In the genomic region with DNA sequence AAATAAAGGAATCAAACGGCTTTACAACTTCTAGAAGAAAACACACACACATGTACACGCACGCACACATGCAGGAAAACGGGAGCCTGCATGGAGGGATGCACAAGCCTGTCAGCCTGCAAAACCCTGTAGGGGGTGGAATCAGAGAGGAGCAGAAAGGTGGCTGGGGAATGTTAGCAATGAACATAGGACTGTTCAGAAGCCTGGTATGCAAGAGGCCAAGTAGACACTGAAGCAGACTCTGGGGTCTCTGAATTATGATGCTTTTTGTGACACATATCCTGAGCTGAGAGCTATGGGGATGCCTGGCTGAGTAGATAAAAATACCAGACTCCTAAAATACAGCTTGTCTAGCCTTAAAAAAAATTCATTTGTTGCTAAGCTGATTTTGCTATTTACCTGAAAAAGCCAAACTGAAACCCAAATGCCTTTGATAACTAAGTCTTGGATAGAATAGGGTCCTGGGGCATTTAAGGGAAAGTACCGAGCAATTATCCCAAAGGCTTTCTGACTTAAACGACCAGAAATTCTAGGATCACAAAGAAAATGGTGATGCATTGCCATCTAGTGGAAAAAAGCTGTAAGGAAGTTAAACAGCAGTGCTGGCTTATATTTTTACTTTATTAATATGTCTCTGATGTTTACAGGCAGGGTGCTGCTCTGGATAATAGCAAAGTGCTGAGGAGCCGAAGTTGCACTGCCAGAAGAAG, we compare ENCODE assay signal across 9 mouse cellular contexts. TPM values are rescaled to one million over a fixed set of nuclear protein-coding genes. Genes with fewer than 3 reads are reported as not detected.
A peak's percentile ranks its signal among the peaks of the same experiment; 100 is the strongest.
DNase-seq lines count a peak whose midpoint lies in the region; ATAC-seq and TF ChIP-seq lines count a peak whose summit lies in the region.
"Had no signal": no experiment of that assay in that cellular context is flagged by ENCODE, and none has a peak within 500 bp of the region (broad histone marks: within the 10 kb centered on the region; RNA-seq: fewer than 3 reads in every experiment).

No protein-coding gene starts in this region.

- no peaks in the 10 kb centered on the region for H3K36me3 ChIP-seq in intestine, postnatal 0 days (ENCODE audit: control insufficient read depth, insufficient read depth)
- no peaks in the 10 kb centered on the region for H3K36me3 ChIP-seq in intestine, embryonic 16.5 days (ENCODE audit: control insufficient read depth, insufficient read depth, low read length)
- H3K36me3 ChIP-seq in CH12.LX (replicated peaks in 1 of 2; ENCODE audit: control insufficient read depth in 1 of 2, insufficient read depth in 1 of 2, low read length in 1 of 2) = no peaks in the 10 kb centered on the region
- no peaks in the 10 kb centered on the region for H3K36me3 ChIP-seq in hindbrain, embryonic 14.5 days (replicated peaks; ENCODE audit: control insufficient read depth, insufficient read depth)

- no peak for TF ChIP-seq EP300 in CH12.LX (IDR thresholded peaks at IDR 0.05; ENCODE audit: low read length)

- H3K27ac ChIP-seq in intestine, postnatal 0 days (ENCODE audit: low read depth, low read length) = no peak overlapping the region
- no peak overlapping the region for H3K27ac ChIP-seq in intestine, embryonic 16.5 days (ENCODE audit: low read length)
- no peak overlapping the region for H3K27ac ChIP-seq in CH12.LX (ENCODE audit: insufficient read depth, low read depth)
- H3K27ac ChIP-seq in cerebellum, adult 2 months (ENCODE audit: insufficient read depth, low read length) = peak overlapping the region; percentile 43; the same call in 1 of the 2 replicates
- no peak overlapping the region for H3K27ac ChIP-seq in hindbrain, embryonic 14.5 days

- TF ChIP-seq CTCF in intestine, postnatal 0 days (IDR thresholded peaks at IDR 0.05; ENCODE audit: low read depth) = peak; percentile 83
- TF ChIP-seq CTCF in CH12.LX (conservative IDR thresholded peaks at IDR 0.05 in 1 of 2, IDR thresholded peaks at IDR 0.05 in 1 of 2; ENCODE audit: low read depth in 2 of 2, low read length in 2 of 2) = peak in 1 of 2 experiments; percentile 69; a peak in 2 of 4 replicates
- peak; percentile 35; the same call in 1 of the 2 replicates for TF ChIP-seq CTCF in cerebellum, adult 2 months (IDR thresholded peaks at IDR 0.05; ENCODE audit: borderline replicate concordance, insufficient read depth, low read depth, low read length)

- H3K9ac ChIP-seq in intestine, postnatal 0 days (ENCODE audit: low read depth, low read length) = no peak overlapping the region
- no peak overlapping the region for H3K9ac ChIP-seq in intestine, embryonic 16.5 days (ENCODE audit: low read depth, low read length)
- H3K9ac ChIP-seq in CH12.LX (ENCODE audit: insufficient read depth, low read depth) = no peak overlapping the region
- H3K9ac ChIP-seq in hindbrain, embryonic 14.5 days = 0 out of 2 replicates have a peak overlapping the region, but pooled peaks have one; percentile 16

- H3K27me3 ChIP-seq in intestine, postnatal 0 days (replicated peaks; ENCODE audit: control insufficient read depth, insufficient read depth, low read length) = no peaks in the 10 kb centered on the region
- H3K27me3 ChIP-seq in intestine, embryonic 16.5 days (replicated peaks; ENCODE audit: control insufficient read depth, insufficient read depth, low read length) = no peaks in the 10 kb centered on the region
- no peaks in the 10 kb centered on the region for H3K27me3 ChIP-seq in CH12.LX (replicated peaks)
- H3K27me3 ChIP-seq in cerebellum, adult 2 months (ENCODE audit: control insufficient read depth, insufficient read depth, low read length) = no peaks in the 10 kb centered on the region
- no peaks in the 10 kb centered on the region for H3K27me3 ChIP-seq in hindbrain, embryonic 14.5 days (ENCODE audit: control insufficient read depth, insufficient read depth, low read length)

- no peak overlapping the region for H3K4me3 ChIP-seq in intestine, postnatal 0 days (ENCODE audit: low read depth, low read length)
- no peak overlapping the region for H3K4me3 ChIP-seq in intestine, embryonic 16.5 days (ENCODE audit: low read length)
- no peak overlapping the region for H3K4me3 ChIP-seq in CH12.LX (replicated peaks in 1 of 3; ENCODE audit: low read depth in 2 of 3, low read length in 2 of 3, poor library complexity in 1 of 3)
- no peak overlapping the region for H3K4me3 ChIP-seq in cerebellum, adult 2 months (replicated peaks; ENCODE audit: insufficient read depth, low read depth, low read length)
- H3K4me3 ChIP-seq in hindbrain, embryonic 14.5 days (replicated peaks; ENCODE audit: low read length) = no peak overlapping the region

- dilution Hi-C loops in CH12.LX (cut with MboI; ENCODE audit: extremely low pct_ligation_motif_present, extremely low pct_unique_long_range_greater_than_20kb, low sequenced_read_pairs) = no loop called here

- ATAC-seq in intestine, postnatal 0 days = no peak
- ATAC-seq in intestine, embryonic 16.5 days = no peak; the same call in 1 of the 2 replicates
- ATAC-seq in hindbrain, embryonic 14.5 days (ENCODE audit: low FRiP score) = peak; percentile 60

- no peaks in the 10 kb centered on the region for H3K9me3 ChIP-seq in intestine, postnatal 0 days (ENCODE audit: control insufficient read depth)
- no peaks in the 10 kb centered on the region for H3K9me3 ChIP-seq in intestine, embryonic 16.5 days (ENCODE audit: control insufficient read depth, low read length)
- H3K9me3 ChIP-seq in CH12.LX (replicated peaks; ENCODE audit: low read length) = no peaks in the 10 kb centered on the region
- no peaks in the 10 kb centered on the region for H3K9me3 ChIP-seq in hindbrain, embryonic 14.5 days (ENCODE audit: control insufficient read depth, low read length)

- WGBS in intestine, postnatal 0 days = 40% methylated on average over 7 of the region's 7 CpGs
- 37% methylated on average over 7 of the region's 7 CpGs for WGBS in intestine, embryonic 16.5 days
- WGBS in cerebellum, adult 2 months = 9% methylated on average over 7 of the region's 7 CpGs
- WGBS in hindbrain, embryonic 14.5 days = 39% methylated on average over 7 of the region's 7 CpGs

- H3K4me1 ChIP-seq in intestine, postnatal 0 days (replicated peaks; ENCODE audit: control insufficient read depth, insufficient read depth, low read length) = peaks cover 6% of the 10 kb centered on the region; the same call in 1 of the 2 replicates
- peaks cover 26% of the 10 kb centered on the region for H3K4me1 ChIP-seq in intestine, embryonic 16.5 days (ENCODE audit: control insufficient read depth, insufficient read depth, low read length)
- H3K4me1 ChIP-seq in CH12.LX (ENCODE audit: control insufficient read depth in 1 of 2, insufficient read depth in 2 of 2) = no peaks in the 10 kb centered on the region
- peaks cover 16% of the 10 kb centered on the region; the same call in 1 of the 2 replicates for H3K4me1 ChIP-seq in cerebellum, adult 2 months (ENCODE audit: control insufficient read depth, insufficient read depth, low read length)
- H3K4me1 ChIP-seq in hindbrain, embryonic 14.5 days (replicated peaks; ENCODE audit: control insufficient read depth, insufficient read depth, low read length) = 0 out of 2 replicates have a peak, but pooled peaks cover 4% of the 10 kb centered on the region

- TF ChIP-seq RAD21 in CH12.LX (IDR thresholded peaks at IDR 0.05; ENCODE audit: low read depth, low read length) = peak; percentile 65

- no peak overlapping the region for H3K4me2 ChIP-seq in intestine, postnatal 0 days (replicated peaks; ENCODE audit: low read depth)
- no peak overlapping the region for H3K4me2 ChIP-seq in intestine, embryonic 16.5 days (ENCODE audit: low read depth, low read length)
- H3K4me2 ChIP-seq in CH12.LX (ENCODE audit: insufficient read depth, low read depth, poor library complexity, severe bottlenecking) = no peak overlapping the region
- H3K4me2 ChIP-seq in hindbrain, embryonic 14.5 days (replicated peaks) = 0 out of 2 replicates have a peak overlapping the region, but pooled peaks have one; percentile 21

- DNase-seq in CH12.LX (ENCODE audit: extremely low read depth) = peak; percentile 4
- peak; percentile 53 to 61 for DNase-seq in cerebellum, adult 2 months
- DNase-seq in hindbrain, embryonic 14.5 days (ENCODE audit: low spot score) = peak; percentile 87
- DNase-seq in mesoderm, embryonic 11.5 days (ENCODE audit: low read depth, low spot score) = peak; percentile 57
- no peak for DNase-seq in thymus, postnatal 10 days (ENCODE audit: low spot score in 2 of 2)
- no peak for DNase-seq in adrenal gland, adult 18-20 months (ENCODE audit: low spot score in 2 of 2)

- TF ChIP-seq POLR2A in CH12.LX (IDR thresholded peaks at IDR 0.05; ENCODE audit: low read depth, low read length) = no peak
- TF ChIP-seq POLR2A in cerebellum, adult 2 months (IDR thresholded peaks at IDR 0.05; ENCODE audit: borderline replicate concordance, insufficient read depth, low read length) = no peak

- in situ Hi-C loops in CH12.LX (cut with MboI; ENCODE audit: low pct_ligation_motif_present, low pct_unique_long_range_greater_than_20kb, low sequenced_read_pairs) = no loop called here

- no peaks in the 10 kb centered on the region for H3K79me2 ChIP-seq in CH12.LX (replicated peaks; ENCODE audit: control insufficient read depth, extremely low read depth, insufficient read depth, poor library complexity, severe bottlenecking)

TF ChIP-seq in CH12.LX, 34 proteins besides CTCF, POLR2A, EP300 and RAD21:
- TF ChIP-seq CHD1 (IDR thresholded peaks at IDR 0.05; ENCODE audit: low read depth, low read length) (no peak), SMC3 (IDR thresholded peaks at IDR 0.05; ENCODE audit: low read depth, low read length) (peak; percentile 39)
TF ChIP-seq in CH12.LX: peak in this region for 1.

RNA-seq across cellular contexts. Expression of gene Nobox, which starts 12.4 kb away (rescaled TPM):
- not detected in 2 replicates for polyA plus RNA-seq in intestine, postnatal 0 days (2015; fragmentation: Nextera tagmentation; extraction: Ambion mirVana)
- polyA plus RNA-seq in intestine, embryonic 16.5 days (2015; fragmentation: Nextera tagmentation; extraction: Ambion mirVana) = not detected in 2 replicates
- total RNA-seq in CH12.LX (2012; rRNA removed) (not detected in 2 replicates), CH12.LX (2014; rRNA removed) (not detected in 2 replicates)
- not detected in 2 replicates for polyA plus RNA-seq in CH12.LX (2012; ENCODE audit: insufficient read length, low read depth)
- 0.10 TPM in 1 of 2 replicates, not detected in the other for polyA plus RNA-seq in cerebellum, adult 2 months (2012; rRNA removed)
- polyA plus RNA-seq in hindbrain, embryonic 14.5 days (2014; fragmentation: Nextera tagmentation; extraction: Ambion mirVana) = not detected in 2 replicates
- not detected for total RNA-seq in adrenal gland, adult 18-20 months (2021)
- total RNA-seq: layer of hippocampus, adult 18-20 months had no signal

RNA-seq across cellular contexts. Expression of gene Arhgef5, which starts 31.6 kb away (rescaled TPM):
- polyA plus RNA-seq in intestine, postnatal 0 days (2015; fragmentation: Nextera tagmentation; extraction: Ambion mirVana) = 20.4 and 23.2 TPM in 2 replicates
- 20.0 and 20.7 TPM in 2 replicates for polyA plus RNA-seq in intestine, embryonic 16.5 days (2015; fragmentation: Nextera tagmentation; extraction: Ambion mirVana)
- total RNA-seq in CH12.LX (2012; rRNA removed) (not detected in 2 replicates), CH12.LX (2014; rRNA removed) (not detected in 2 replicates)
- not detected in 2 replicates for polyA plus RNA-seq in CH12.LX (2012; ENCODE audit: insufficient read length, low read depth)
- 2.4 and 2.9 TPM in 2 replicates for polyA plus RNA-seq in cerebellum, adult 2 months (2012; rRNA removed)
- 2.0 and 2.6 TPM in 2 replicates for polyA plus RNA-seq in hindbrain, embryonic 14.5 days (2014; fragmentation: Nextera tagmentation; extraction: Ambion mirVana)
- 10 to 100 TPM; 15.7 to 19.4 TPM for total RNA-seq in adrenal gland, adult 18-20 months (2021)

Comparison
In these comparisons a context has a peak if more than half of its experiments do, and no peak if none do; other contexts are left out.
1. DNase-seq: peak in CH12.LX (single experiment), cerebellum, adult 2 months (2 of 2), hindbrain, embryonic 14.5 days (single experiment) and mesoderm, embryonic 11.5 days (single experiment); none in thymus, postnatal 10 days (0 of 2) and adrenal gland, adult 18-20 months (0 of 2).